Mouse (Mus musculus) C2C12 (cell line): ENCODE results near the gene Zfp53. TPM values are rescaled to one million over a fixed set of nuclear protein-coding genes. Genes with fewer than 3 reads are reported as not detected.

Experiments
- H3K27me3 ChIP-seq: one replicate; pipeline ENCODE4 v1.6.1; 2011; ENCODE audit not compliant: control insufficient read depth, insufficient read depth, insufficient read length
- H3K36me3 ChIP-seq: one replicate; pipeline ENCODE4 v1.6.1; 2011; ENCODE audit not compliant: control insufficient read depth, insufficient read depth
- H3K4me3 ChIP-seq: one replicate; pipeline ENCODE4 v1.5.1; 2011; ENCODE audit warnings: mild to moderate bottlenecking, control low read depth; ENCODE audit not compliant: poor library complexity, insufficient read depth, severe bottlenecking
- H3K79me2 ChIP-seq: one replicate; pipeline ENCODE4 v1.6.1; 2011; ENCODE audit not compliant: control insufficient read depth, insufficient read depth
- H3K79me3 ChIP-seq: one replicate; pipeline ENCODE4 v1.6.1; 2011; ENCODE audit warnings: low read depth, control low read depth
- H3ac ChIP-seq: one replicate; pipeline ENCODE3; 2011; ENCODE audit warnings: low read depth; ENCODE audit not compliant: control insufficient read depth, insufficient read length
- CEBPB ChIP-seq: IDR thresholded peaks from one replicate; pipeline ENCODE4 v1.6.1; 2011; ENCODE audit warnings: low read depth, mild to moderate bottlenecking, control low read depth, moderate library complexity
- CTCF ChIP-seq: IDR thresholded peaks from one replicate; pipeline ENCODE4 v1.5.1; 2011; ENCODE audit not compliant: control insufficient read depth, insufficient read depth, insufficient read length
- FOSL1 ChIP-seq: IDR thresholded peaks from one replicate; pipeline ENCODE4 v1.8.0; 2011; ENCODE audit warnings: mild to moderate bottlenecking, low read length; ENCODE audit not compliant: poor library complexity, insufficient read depth, severe bottlenecking
- MAX ChIP-seq: IDR thresholded peaks from one replicate; pipeline ENCODE4 v1.6.1; 2011; ENCODE audit warnings: mild to moderate bottlenecking, control low read depth
- MYOD1 ChIP-seq: IDR thresholded peaks from one replicate; pipeline ENCODE4 v1.6.1; 2011; ENCODE audit warnings: low read depth; ENCODE audit not compliant: control insufficient read depth, insufficient read length
- MYOG ChIP-seq: IDR thresholded peaks from one replicate; pipeline ENCODE4 v1.6.1; 2011; ENCODE audit not compliant: control insufficient read depth, insufficient read length; ENCODE audit errors: extremely low read depth
- USF1 ChIP-seq: IDR thresholded peaks from one replicate; pipeline ENCODE4 v1.6.1; 2011; ENCODE audit warnings: low read depth, mild to moderate bottlenecking, control low read depth, moderate library complexity
- long read RNA-seq, 2 experiments: library from polyadenylated mRNA; unstranded; transcript quantifications; one replicate each; pipeline ENCODE4 v2.0.0; 2019 to 2020
- polyA plus RNA-seq: library from polyadenylated mRNA; unstranded; fragments of >200 nt; fragmentation: generic; extraction: Trizol; gene quantifications from one replicate; pipeline ENCODE4 v1.2.1, GENCODE M21; 2012; ENCODE audit warnings: missing spikeins

The Zfp53 gene
- polyA plus RNA-seq, result 2.0 TPM
- long read RNA-seq, experiment 1, transcript Zfp53-202 (5 exons, 3,065 nt), result major isoform, 7 of 18 reads
- long read RNA-seq, experiment 1, partial matches to known transcripts, result 1 of 18 reads
- long read RNA-seq, experiment 1, other reads (novel, unspliced or antisense), result 10 of 18 reads
- long read RNA-seq, experiment 2, transcript Zfp53-202 (5 exons, 3,065 nt), result major isoform, 25 of 38 reads
- long read RNA-seq, experiment 2, partial matches to known transcripts, result 2 of 38 reads
- long read RNA-seq, experiment 2, other reads (novel, unspliced or antisense), result 11 of 38 reads

- TF ChIP-seq MYOD1 (no peak), FOSL1 (no peak), CTCF (no peak), MAX (no peak), MYOG (no peak), CEBPB (no peak), USF1 (no peak)
- H3ac ChIP-seq, result peak within 1 kb of the TSS; percentile 95
- peaks cover 8% of the 10 kb centered on the region for H3K79me3 ChIP-seq
These were observed at the start of gene Zfp53 for GRCm38 (mm10) chr17:21488760-21489499. TSS of gene Zfp53 (plus strand) at chr17:21488998.

GRCm38 (mm10) chr17:21449669-21450068, 39.1 kb upstream of the Zfp53 start:
- H3ac ChIP-seq, result peak overlapping the region; percentile 27
- H3K4me3 ChIP-seq, result peak overlapping the region; percentile 49
- H3K27me3 ChIP-seq, result no peaks in the 10 kb centered on the region
- H3K36me3 ChIP-seq, result peaks cover 11% of the 10 kb centered on the region
- H3K79me3 ChIP-seq, result peaks cover 5% of the 10 kb centered on the region
- no peak for TF ChIP-seq CTCF
- no peak for TF ChIP-seq USF1
- no peak for TF ChIP-seq CEBPB
- no peak for TF ChIP-seq MYOD1
- TF ChIP-seq MAX, result no peak
- no peak for TF ChIP-seq FOSL1
- TF ChIP-seq MYOG, result no peak
- H3K79me2 ChIP-seq, result peaks cover 13% of the 10 kb centered on the region

More at GRCm38 (mm10) chr17:21488760-21489499, at the start of gene Zfp53:
- Histone ChIP-seq H3K79me2 (peaks cover 26% of the 10 kb centered on the region), H3K27me3 (no peaks in the 10 kb centered on the region), H3K4me3 (peak within 1 kb of the TSS; percentile 58), H3K36me3 (peaks cover 15% of the 10 kb centered on the region)

- Histone ChIP-seq H3K79me3 (peaks cover 5% of the 10 kb centered on the region), H3K27me3 (no peaks in the 10 kb centered on the region), H3K36me3 (peaks cover 11% of the 10 kb centered on the region), H3ac (peak within 1 kb of the TSS; percentile 90), H3K79me2 (peaks cover 13% of the 10 kb centered on the region), H3K4me3 (peak within 1 kb of the TSS; percentile 49)
- TF ChIP-seq MYOD1, result peak; percentile 34
- TF ChIP-seq MAX, result no peak
These were observed 38.6 kb upstream of the Zfp53 start, which contains the start of gene Zfp51 for GRCm38 (mm10) chr17:21450138-21450704. TSS of gene Zfp51 (plus strand) at chr17:21450374.

- Histone ChIP-seq H3K4me3 (no peak overlapping the region), H3K27me3 (no peaks in the 10 kb centered on the region), H3K36me3 (peaks cover 70% of the 10 kb centered on the region), H3ac (no peak overlapping the region), H3K79me2 (no peaks in the 10 kb centered on the region), H3K79me3 (no peaks in the 10 kb centered on the region)
- TF ChIP-seq CTCF, result no peak
- TF ChIP-seq MYOG, result no peak
- no peak for TF ChIP-seq CEBPB
- no peak for TF ChIP-seq MAX
- TF ChIP-seq FOSL1, result no peak
- TF ChIP-seq USF1, result no peak
- TF ChIP-seq MYOD1, result no peak
These were observed 25.2 kb upstream of the Zfp53 start for GRCm38 (mm10) chr17:21463550-21463949.

GRCm38 (mm10) chr17:21472032-21472652, 16.7 kb upstream of the Zfp53 start:
- Histone ChIP-seq H3K4me3 (no peak overlapping the region), H3K79me2 (no peaks in the 10 kb centered on the region), H3ac (no peak overlapping the region), H3K79me3 (no peaks in the 10 kb centered on the region), H3K36me3 (no peaks in the 10 kb centered on the region), H3K27me3 (no peaks in the 10 kb centered on the region)
- no peak for TF ChIP-seq USF1
- TF ChIP-seq MAX, result no peak
- no peak for TF ChIP-seq MYOG
- TF ChIP-seq CEBPB, result no peak
- TF ChIP-seq MYOD1, result no peak
- TF ChIP-seq FOSL1, result no peak
- no peak for TF ChIP-seq CTCF
